Mouse (Mus musculus) stomach, embryonic 15.5 days (tissue): ENCODE measurements around the gene Ctbp2. TPM values are rescaled to one million over a fixed set of nuclear protein-coding genes. Genes with fewer than 3 reads are reported as not detected.

Source experiments
- ATAC-seq: fragments of 200-750 bp; cut with Nextera tagmentation; 2 replicates; pipeline ENCODE4 v1.8.0; 2017; ENCODE audit warnings: low read depth, moderate number of reproducible peaks, moderate TSS enrichment; ENCODE audit not compliant: insufficient read depth, low FRiP score
- H3K27ac ChIP-seq: fragments of 300-500 bp; sonication (generic); 2 replicates; pipeline ENCODE4 v1.5.1; 2015; ENCODE audit warnings: mild to moderate bottlenecking, inconsistent platforms
- H3K27me3 ChIP-seq: fragments of 300-500 bp; sonication (generic); replicated peaks from 2 replicates; pipeline ENCODE4 v1.6.1; 2015; ENCODE audit warnings: inconsistent platforms
- H3K36me3 ChIP-seq: fragments of 300-500 bp; sonication (generic); 2 replicates; pipeline ENCODE4 v1.6.1; 2015; ENCODE audit warnings: inconsistent platforms
- H3K4me1 ChIP-seq: fragments of 300-500 bp; sonication (generic); 2 replicates; pipeline ENCODE4 v1.6.1; 2015; ENCODE audit warnings: inconsistent platforms
- H3K4me2 ChIP-seq: fragments of 300-500 bp; sonication (generic); 2 replicates; pipeline ENCODE4 v1.6.1; 2015; ENCODE audit warnings: mild to moderate bottlenecking, inconsistent platforms
- H3K4me3 ChIP-seq: fragments of 300-500 bp; sonication (generic); replicated peaks from 2 replicates; pipeline ENCODE4 v1.5.1; 2015; ENCODE audit warnings: inconsistent platforms
- H3K9ac ChIP-seq: fragments of 300-500 bp; sonication (generic); 2 replicates; pipeline ENCODE4 v1.6.1; 2015; ENCODE audit warnings: inconsistent platforms
- H3K9me3 ChIP-seq: fragments of 300-500 bp; sonication (generic); 2 replicates; pipeline ENCODE4 v1.6.1; 2016; ENCODE audit warnings: inconsistent platforms
- WGBS: fragments of 180-500 bp; shearing (Covaris S2); methylation state at CpG from one replicate; pipeline ENCODE4 v1.1.7; 2015; 5-methylcytosine and 5-hydroxymethylcytosine counted together
- polyA plus RNA-seq: library from polyadenylated mRNA; unstranded; fragments of >200 nt; fragmentation: Nextera tagmentation; extraction: Ambion mirVana; gene quantifications from 2 replicates; pipeline ENCODE4 v1.2.1, GENCODE M21; 2015

Gene Ctbp2
- polyA plus RNA-seq, 1 experiment from 2014 or later, result 87.8 TPM

- Histone ChIP-seq H3K36me3 (no peaks in the 10 kb centered on the region), H3K9ac (no peak overlapping the region), H3K27ac (peak overlapping the region; percentile 46), H3K9me3 (no peaks in the 10 kb centered on the region), H3K4me3 (no peak overlapping the region), H3K4me1 (no peaks in the 10 kb centered on the region), H3K4me2 (no peak overlapping the region), H3K27me3 (no peaks in the 10 kb centered on the region)
- 62% methylated on average over 8 of the region's 8 CpGs for WGBS
- peak; percentile 53; the same call in 1 of the 2 replicates for ATAC-seq
Observed at GRCm38 (mm10) chr7:133139689-133140336, 15.7 kb upstream of the Ctbp2 start.

- 81% methylated on average over 5 of the region's 5 CpGs for WGBS
- no peaks in the 10 kb centered on the region for H3K9me3 ChIP-seq
- no peak overlapping the region for H3K4me3 ChIP-seq
- no peak overlapping the region for H3K27ac ChIP-seq
- no peaks in the 10 kb centered on the region for H3K36me3 ChIP-seq
- no peaks in the 10 kb centered on the region for H3K27me3 ChIP-seq
- no peak for ATAC-seq
- H3K4me1 ChIP-seq, result no peaks in the 10 kb centered on the region
- no peak overlapping the region for H3K9ac ChIP-seq
- H3K4me2 ChIP-seq, result no peak overlapping the region
Observed at GRCm38 (mm10) chr7:133133552-133133951, 9.4 kb upstream of the Ctbp2 start.

GRCm38 (mm10) chr7:133132702-133133101 is 8.5 kb upstream of the Ctbp2 start:
- Histone ChIP-seq H3K4me1 (no peaks in the 10 kb centered on the region), H3K36me3 (no peaks in the 10 kb centered on the region), H3K27ac (no peak overlapping the region), H3K9me3 (no peaks in the 10 kb centered on the region), H3K4me2 (no peak overlapping the region), H3K9ac (no peak overlapping the region), H3K4me3 (no peak overlapping the region), H3K27me3 (no peaks in the 10 kb centered on the region)
- ATAC-seq, result no peak
- 91% methylated on average over 5 of the region's 5 CpGs for WGBS

GRCm38 (mm10) chr7:133124701-133125485 is 739 bp upstream of the Ctbp2 start:
- 15% methylated on average over 34 of the region's 34 CpGs for WGBS
- H3K9ac ChIP-seq, result peak overlapping the region; percentile 51; the same call in 1 of the 2 replicates
- H3K27ac ChIP-seq, result peak overlapping the region; percentile 100
- peak overlapping the region; percentile 89 for H3K4me2 ChIP-seq
- no peak for ATAC-seq
- no peaks in the 10 kb centered on the region for H3K36me3 ChIP-seq
- H3K9me3 ChIP-seq, result no peaks in the 10 kb centered on the region
- no peaks in the 10 kb centered on the region for H3K27me3 ChIP-seq
- H3K4me1 ChIP-seq, result peaks cover 17% of the 10 kb centered on the region
- peak overlapping the region; percentile 77 for H3K4me3 ChIP-seq

- WGBS, result under 1% methylated on average over 27 of the region's 53 CpGs
- Histone ChIP-seq H3K9ac (peak within 1 kb of the TSS; percentile 95), H3K4me1 (peaks cover 17% of the 10 kb centered on the region), H3K36me3 (no peaks in the 10 kb centered on the region), H3K4me2 (peak within 1 kb of the TSS; percentile 89), H3K4me3 (peak within 1 kb of the TSS; percentile 77), H3K9me3 (no peaks in the 10 kb centered on the region), H3K27ac (peak within 1 kb of the TSS; percentile 100), H3K27me3 (no peaks in the 10 kb centered on the region)
- ATAC-seq, result peak; percentile 62
Observed at GRCm38 (mm10) chr7:133123244-133123998, 733 bp downstream of the Ctbp2 start, which contains the start of gene Fgfr2. TSS of gene Fgfr2 (minus strand) at chr7:133123350.

GRCm38 (mm10) chr7:133122379-133123243 is 1.5 kb downstream of the Ctbp2 start:
- no peaks in the 10 kb centered on the region for H3K27me3 ChIP-seq
- peak overlapping the region; percentile 100 for H3K27ac ChIP-seq
- peak; percentile 16; the same call in 1 of the 2 replicates for ATAC-seq
- H3K4me2 ChIP-seq, result peak overlapping the region; percentile 89
- under 1% methylated on average over 68 of the region's 102 CpGs for WGBS
- H3K36me3 ChIP-seq, result no peaks in the 10 kb centered on the region
- H3K9me3 ChIP-seq, result no peaks in the 10 kb centered on the region
- peak overlapping the region; percentile 77 for H3K4me3 ChIP-seq
- H3K4me1 ChIP-seq, result peaks cover 22% of the 10 kb centered on the region
- H3K9ac ChIP-seq, result peak overlapping the region; percentile 95

- H3K4me3 ChIP-seq, result peak overlapping the region; percentile 77
- H3K9me3 ChIP-seq, result no peaks in the 10 kb centered on the region
- under 1% methylated on average over 75 of the region's 94 CpGs for WGBS
- H3K4me2 ChIP-seq, result peak overlapping the region; percentile 89
- peak overlapping the region; percentile 95 for H3K9ac ChIP-seq
- no peaks in the 10 kb centered on the region for H3K27me3 ChIP-seq
- no peak for ATAC-seq
- H3K4me1 ChIP-seq, result peaks cover 29% of the 10 kb centered on the region
- H3K27ac ChIP-seq, result peak overlapping the region; percentile 100
- no peaks in the 10 kb centered on the region for H3K36me3 ChIP-seq
Observed at GRCm38 (mm10) chr7:133121661-133122378, 2.3 kb downstream of the Ctbp2 start.

GRCm38 (mm10) chr7:133121080-133121607 is 3.0 kb downstream of the Ctbp2 start:
- ATAC-seq, result no peak
- WGBS, result 5% methylated on average over 14 of the region's 14 CpGs

GRCm38 (mm10) chr7:133120221-133120751 is 3.9 kb downstream of the Ctbp2 start:
- H3K9ac ChIP-seq, result no peak overlapping the region
- no peaks in the 10 kb centered on the region for H3K36me3 ChIP-seq
- H3K27ac ChIP-seq, result peak overlapping the region; percentile 62; the same call in 1 of the 2 replicates
- peak overlapping the region; percentile 25 for H3K4me3 ChIP-seq
- H3K4me1 ChIP-seq, result peaks cover 40% of the 10 kb centered on the region
- WGBS, result 27% methylated on average over 15 of the region's 15 CpGs
- peak overlapping the region; percentile 89 for H3K4me2 ChIP-seq
- ATAC-seq, result no peak
- H3K9me3 ChIP-seq, result no peaks in the 10 kb centered on the region
- H3K27me3 ChIP-seq, result no peaks in the 10 kb centered on the region

More at GRCm38 (mm10) chr7:133121080-133121607, 3.0 kb downstream of the Ctbp2 start:
- peak overlapping the region; percentile 89 for H3K4me2 ChIP-seq
- H3K36me3 ChIP-seq, result no peaks in the 10 kb centered on the region
- H3K27ac ChIP-seq, result peak overlapping the region; percentile 100
- peak overlapping the region; percentile 77 for H3K4me3 ChIP-seq
- peaks cover 34% of the 10 kb centered on the region for H3K4me1 ChIP-seq
- no peaks in the 10 kb centered on the region for H3K9me3 ChIP-seq
- H3K9ac ChIP-seq, result peak overlapping the region; percentile 95
- no peaks in the 10 kb centered on the region for H3K27me3 ChIP-seq

- no peaks in the 10 kb centered on the region for H3K27me3 ChIP-seq
- peaks cover 58% of the 10 kb centered on the region for H3K4me1 ChIP-seq
- H3K9me3 ChIP-seq, result no peaks in the 10 kb centered on the region
- H3K36me3 ChIP-seq, result no peaks in the 10 kb centered on the region
- H3K4me3 ChIP-seq, result no peak overlapping the region
- 41% methylated on average over 2 of the region's 2 CpGs for WGBS
- ATAC-seq, result no peak
- no peak overlapping the region for H3K9ac ChIP-seq
- H3K4me2 ChIP-seq, result no peak overlapping the region
- 0 out of 2 replicates have a peak overlapping the region, but pooled peaks have one; percentile 11 for H3K27ac ChIP-seq
Observed at GRCm38 (mm10) chr7:133117815-133118214, 6.3 kb downstream of the Ctbp2 start.
